Mouse (Mus musculus): ENCODE measurements around the gene Mepce.
"Not testable (repeated sequence)": the region's sequence is repeated elsewhere in the genome, so short reads cannot be mapped to it uniquely, and the experiment has no call there.

Mepce gene

DNA sequence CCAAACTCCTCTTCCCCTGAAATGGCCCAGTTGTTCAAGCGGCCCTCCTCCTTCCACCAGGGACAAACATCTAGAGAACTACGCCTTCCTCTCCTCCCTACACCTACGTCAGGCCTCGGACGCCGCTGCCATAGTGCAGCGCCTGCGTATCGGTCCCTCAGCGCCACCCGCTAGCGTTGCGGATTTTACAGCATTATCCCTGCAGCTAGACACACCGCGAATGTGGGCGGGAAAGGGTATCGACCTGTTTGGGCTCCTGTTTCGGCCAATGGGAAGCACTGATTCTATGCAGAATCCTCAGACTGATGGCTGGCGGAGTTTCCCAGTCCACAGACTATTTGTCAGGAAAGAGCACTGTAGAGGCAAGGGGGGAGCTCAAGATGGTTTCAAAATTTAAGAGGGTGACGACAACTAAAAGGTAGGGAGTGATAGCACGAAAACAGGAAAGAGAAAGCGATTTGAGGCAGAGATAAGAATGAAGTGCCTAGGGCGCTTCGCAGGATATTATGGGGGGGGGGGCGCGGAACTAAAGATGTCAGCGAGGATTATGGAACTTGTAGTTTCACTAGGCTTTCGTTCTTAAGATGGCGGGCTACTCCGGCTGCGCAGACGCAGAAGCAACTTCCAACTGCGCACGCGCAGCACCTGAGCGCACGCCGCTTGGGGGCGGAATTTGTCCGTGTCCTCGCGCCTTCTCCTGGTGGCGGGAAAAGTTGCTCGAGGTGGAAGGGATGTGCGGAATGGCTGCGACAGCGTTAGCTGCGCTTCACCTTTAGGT, at the start of gene Mepce, which contains the start of gene Zcwpw1:
Gene Mepce, minus strand, starts transcription at position 505 of the 778 bp plus-strand sequence.
Gene Zcwpw1, plus strand, starts transcription at position 648 of the 778 bp plus-strand sequence.
- peak; percentile 95 to 96 for DNase-seq

GRCm38 (mm10) chr5:137837110-137837509, 49.7 kb upstream of the Mepce start:
- DNase-seq, result not testable (repeated sequence)

GRCm38 (mm10) chr5:137836611-137837010, 49.2 kb upstream of the Mepce start:
- DNase-seq, result no peak

GRCm38 (mm10) chr5:137835966-137836520, 48.6 kb upstream of the Mepce start, which contains the start of gene Pilra:
TSS of gene Pilra (minus strand) at chr5:137836281.
- peak in 1 of 2 experiments; percentile 24 for DNase-seq

GRCm38 (mm10) chr5:137833500-137833899, 46.0 kb upstream of the Mepce start:
- no peak for DNase-seq

DNA sequence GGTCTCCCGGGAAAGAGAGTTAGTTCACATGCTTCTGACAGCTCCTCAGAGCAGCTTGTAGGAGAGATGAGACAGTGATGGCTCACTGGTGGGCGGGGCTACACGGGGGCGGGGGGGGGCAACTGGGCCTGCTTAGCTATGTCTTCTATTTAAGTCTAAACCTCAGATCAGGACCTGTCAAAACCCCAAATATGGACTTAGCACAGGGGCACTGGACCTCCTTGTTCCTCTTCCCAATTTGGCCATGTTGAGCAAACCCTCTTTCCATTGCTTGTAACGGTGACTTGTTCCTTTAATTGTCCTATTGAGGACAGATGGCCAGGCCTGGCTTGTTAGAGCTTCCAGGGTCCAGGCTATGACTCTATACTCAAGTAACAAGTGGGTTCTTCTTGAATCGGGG, 44.1 kb upstream of the Mepce start:
- DNase-seq, result no peak

DNA sequence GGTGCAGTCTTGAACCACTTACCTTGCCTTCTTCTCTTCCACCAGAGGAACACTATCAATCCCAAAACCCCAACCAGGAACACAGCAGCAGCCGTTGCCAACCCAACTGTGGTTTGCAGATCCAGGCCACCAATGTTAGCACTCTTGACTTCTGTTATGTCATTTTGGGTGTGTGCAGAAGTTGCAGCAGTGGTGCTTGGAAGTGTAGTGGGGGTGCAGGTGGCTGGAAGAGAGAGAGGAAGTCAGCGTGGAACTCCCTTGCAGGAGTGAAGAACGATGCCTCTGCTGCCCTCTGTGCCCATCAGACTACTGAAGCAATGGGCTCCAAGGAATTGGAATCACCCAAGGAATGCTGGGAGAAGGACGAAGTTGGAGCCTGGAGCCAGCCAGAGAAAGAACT, 43.7 kb upstream of the Mepce start:
- DNase-seq, result no peak

GRCm38 (mm10) chr5:137830238-137830637, 42.8 kb upstream of the Mepce start:
- DNase-seq, result no peak

DNA sequence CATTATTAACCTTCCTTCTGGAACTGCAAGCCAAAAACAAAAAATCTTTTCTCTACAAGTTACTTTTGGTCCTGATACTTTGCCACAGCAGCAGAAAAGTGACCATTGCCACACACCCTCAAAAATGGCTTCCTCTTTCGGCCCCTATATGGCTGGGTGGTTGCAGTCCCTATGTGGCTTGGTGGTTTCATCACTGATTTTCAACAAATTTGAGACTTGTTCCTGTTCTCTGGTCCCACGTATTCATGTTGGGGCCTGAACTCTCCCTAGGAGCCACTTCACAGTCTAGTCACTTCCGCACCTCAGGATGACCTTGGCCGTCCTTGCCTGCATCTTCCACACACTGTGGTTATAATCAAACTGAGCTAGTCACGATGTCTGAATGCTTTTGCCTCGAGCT, 41.2 kb upstream of the Mepce start:
- peak in 1 of 2 experiments; percentile 35 for DNase-seq

GRCm38 (mm10) chr5:137826421-137826820, 39.0 kb upstream of the Mepce start:
- DNase-seq, result no peak

DNA sequence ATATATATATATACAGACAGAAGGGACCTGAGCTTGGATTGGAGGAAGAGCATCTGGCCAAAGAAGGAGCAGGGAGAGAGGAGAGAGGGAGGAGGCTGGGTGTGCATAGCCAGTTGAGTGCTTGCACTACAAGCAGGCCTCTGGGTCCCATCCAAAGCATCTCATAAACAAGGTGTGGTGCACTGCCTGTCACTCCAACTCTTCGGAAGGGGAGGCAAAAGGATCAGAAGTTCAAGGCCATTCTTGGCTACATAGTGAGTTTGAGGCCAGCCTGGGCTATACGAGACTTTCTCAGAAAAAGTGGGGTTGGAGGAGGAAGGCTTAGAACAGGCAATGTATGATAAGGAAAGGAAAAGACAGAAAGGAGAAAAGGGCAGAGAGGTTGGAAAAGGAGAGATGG, 38.5 kb upstream of the Mepce start:
- DNase-seq, result no peak

DNA sequence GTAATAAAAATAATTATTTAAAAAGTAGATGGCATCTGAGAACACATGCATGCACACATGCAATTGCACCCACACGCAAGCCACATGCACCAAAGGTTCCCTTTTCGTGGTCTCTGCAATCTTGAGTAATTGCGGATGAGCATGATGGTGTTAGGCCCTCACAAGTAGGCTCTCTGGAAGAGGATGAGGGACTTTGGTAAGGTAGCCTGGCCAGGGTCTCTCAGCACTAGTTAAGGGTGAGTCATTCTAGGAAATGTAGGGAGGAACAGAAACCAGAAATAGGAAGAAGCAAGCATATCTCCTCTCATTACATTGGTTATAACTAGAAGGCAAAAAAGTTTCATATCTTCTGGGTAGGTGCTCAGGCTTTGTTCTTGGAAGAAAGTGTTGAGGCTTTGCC, 37.6 kb upstream of the Mepce start:
- DNase-seq, result no peak

GRCm38 (mm10) chr5:137823455-137824045, 36.1 kb upstream of the Mepce start:
- DNase-seq, result no peak

GRCm38 (mm10) chr5:137822602-137823001, 35.1 kb upstream of the Mepce start:
- no peak for DNase-seq

- DNase-seq, result no peak
Measured at GRCm38 (mm10) chr5:137822126-137822525, 34.7 kb upstream of the Mepce start.

DNA sequence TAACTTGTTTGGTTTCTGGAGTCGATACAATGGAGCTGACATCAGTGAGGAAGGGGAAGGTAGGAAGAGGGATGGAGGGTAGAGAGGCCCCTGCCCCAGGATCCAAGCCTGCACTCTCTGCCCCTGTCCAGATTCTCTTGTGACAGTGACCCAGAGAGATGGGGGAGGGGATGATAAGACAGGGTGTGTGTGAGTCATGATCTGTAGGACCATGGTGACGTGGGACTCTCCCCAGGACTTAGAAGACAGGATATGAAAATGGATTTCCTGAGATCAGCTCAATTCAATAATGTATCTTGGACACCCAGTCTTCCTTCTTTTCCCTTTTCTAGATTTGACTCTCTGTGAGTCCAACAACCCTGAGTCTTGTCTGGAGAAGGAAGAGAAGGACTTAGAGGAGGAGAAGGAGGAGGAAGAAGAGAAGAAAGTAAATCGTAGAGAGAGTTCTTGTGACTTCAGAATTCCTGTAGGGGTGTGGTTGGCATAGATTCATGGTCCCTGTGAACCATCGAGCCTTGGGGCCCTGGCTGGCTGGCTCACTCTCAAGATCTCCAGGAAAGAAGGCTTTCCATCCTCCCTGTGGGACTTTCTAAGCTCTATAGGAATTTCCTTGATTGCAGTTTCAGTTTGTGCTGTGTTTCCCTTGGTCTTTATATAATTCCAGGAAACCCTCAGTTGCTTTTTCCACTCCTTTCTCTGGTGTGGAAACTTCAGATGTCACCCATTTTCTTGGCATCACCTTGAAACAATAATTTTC, 30.2 kb upstream of the Mepce start:
- no peak for DNase-seq

GRCm38 (mm10) chr5:137808316-137808715, 20.9 kb upstream of the Mepce start:
- no peak for DNase-seq

GRCm38 (mm10) chr5:137806158-137806557, 18.7 kb upstream of the Mepce start:
- DNase-seq, result no peak

DNA sequence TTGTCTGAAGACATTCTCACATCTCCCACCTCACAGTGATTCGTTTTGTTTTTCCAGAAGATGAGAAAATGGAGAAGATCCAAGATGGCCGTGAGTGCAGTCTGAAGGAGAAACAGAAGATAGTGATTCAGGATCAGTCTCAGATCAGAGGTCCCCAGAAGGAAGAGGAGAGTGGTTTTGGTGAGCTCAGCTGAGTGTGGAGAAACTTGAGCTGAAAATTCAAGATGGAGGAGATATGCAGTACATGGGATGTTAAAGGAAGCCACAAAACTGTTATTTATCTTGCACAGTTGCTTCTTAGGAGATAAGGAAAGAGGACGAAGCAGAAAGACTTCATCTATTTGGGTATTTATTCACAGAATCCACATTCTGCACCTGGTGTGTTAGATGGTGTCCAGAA, 13.5 kb upstream of the Mepce start:
- DNase-seq, result no peak

- no peak for DNase-seq
Measured at GRCm38 (mm10) chr5:137796606-137797005, 9.2 kb upstream of the Mepce start.

DNA sequence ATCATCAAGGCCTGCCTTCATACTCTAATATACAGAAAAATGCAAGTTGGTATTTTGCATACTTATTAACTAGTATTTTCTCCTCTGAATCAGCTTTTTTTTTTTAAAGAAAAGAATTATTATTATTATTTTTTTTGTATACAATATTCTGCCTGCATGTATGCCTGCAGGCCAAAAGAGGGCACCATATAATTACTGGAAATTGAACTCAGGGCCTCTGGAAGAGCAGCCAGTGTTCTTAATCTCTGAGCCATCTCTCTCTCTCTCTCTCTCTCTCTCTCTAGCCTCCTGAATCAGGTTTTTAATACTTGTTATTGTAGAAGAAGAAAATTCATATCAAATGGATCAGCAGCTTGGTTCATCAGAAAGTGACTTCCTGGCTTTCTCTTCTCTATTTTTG, 4.1 kb upstream of the Mepce start:
- no peak for DNase-seq

GRCm38 (mm10) chr5:137788946-137789531, 1.6 kb upstream of the Mepce start:
- no peak for DNase-seq

DNA sequence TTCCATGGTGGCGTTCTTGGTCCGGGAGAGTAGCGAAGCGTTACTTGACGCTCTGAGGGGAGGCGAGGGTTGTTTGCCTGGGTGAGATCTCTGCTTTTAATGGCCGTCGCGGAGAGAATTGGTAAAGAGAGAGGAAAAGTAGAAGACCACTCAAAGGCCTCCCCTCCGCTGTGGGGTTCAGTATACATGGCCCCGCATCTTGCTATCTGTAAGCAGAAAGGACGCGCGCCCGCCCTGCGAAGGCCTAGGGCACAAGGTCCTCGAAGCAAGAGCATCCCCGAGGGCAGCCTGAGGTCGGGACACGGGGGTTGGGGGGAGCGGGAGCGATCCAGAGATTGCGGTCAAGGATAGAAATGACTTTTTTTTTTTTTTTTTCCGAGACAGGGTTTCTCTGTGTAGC, 716 bp upstream of the Mepce start:
- no peak for DNase-seq

Measured in lung, adult 18-20 months (tissue).